ENCODE assay signal across 8 mouse cellular contexts in the genomic region with DNA sequence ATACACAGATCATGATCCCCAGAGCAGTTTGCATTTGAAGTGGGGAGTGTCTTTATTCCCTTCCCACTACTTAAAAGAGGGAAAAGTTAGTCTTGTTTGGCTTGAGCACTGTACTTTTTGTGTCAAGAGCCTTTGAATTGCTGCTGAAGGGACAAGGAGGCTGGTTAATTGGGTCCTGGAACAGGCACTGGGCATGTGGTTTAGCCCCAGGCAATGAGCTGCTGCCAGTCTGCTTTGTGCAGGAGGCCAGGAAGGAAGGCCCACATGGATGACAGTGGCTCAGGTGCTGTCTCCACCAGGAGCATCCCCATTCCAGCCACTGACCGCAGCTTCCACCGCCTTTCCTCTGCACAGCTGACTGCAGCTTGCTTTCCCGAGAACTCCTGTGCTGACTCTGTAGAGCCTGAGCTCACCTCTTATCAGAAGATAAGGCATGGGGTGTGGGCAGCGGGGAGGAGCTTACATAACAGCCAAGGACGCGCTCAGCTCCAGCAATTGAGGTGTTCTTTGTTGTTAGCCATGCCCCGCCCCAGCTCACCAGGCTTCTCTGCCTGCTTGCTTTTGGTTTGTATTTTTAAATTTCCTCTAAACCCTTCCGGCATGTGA. TPM values are rescaled to one million over a fixed set of nuclear protein-coding genes. Genes with fewer than 3 reads are reported as not detected.
DNase-seq lines count a peak whose midpoint lies in the region; ATAC-seq lines count a peak whose summit lies in the region.

No protein-coding gene starts in this region.

- ATAC-seq in hematopoietic stem cell, adult 5-6 weeks (replicated peaks in 1 of 2; ENCODE audit: insufficient read depth in 1 of 2, low FRiP score in 2 of 2, low TSS enrichment in 1 of 2, low read depth in 1 of 2, poor library complexity in 2 of 2, severe bottlenecking in 2 of 2): peak; percentile 32; a peak in 1 of 4 replicates
- ATAC-seq in megakaryocyte progenitor cell, adult 5-6 weeks (replicated peaks; ENCODE audit: poor library complexity): peak; percentile 97

- no peaks in the 10 kb centered on the region for H3K27me3 ChIP-seq in forebrain, embryonic 10.5 days (ENCODE audit: poor library complexity, severe bottlenecking)

- H3K9me3 ChIP-seq in forebrain, embryonic 10.5 days: no peaks in the 10 kb centered on the region

- 32% methylated on average over 8 of the region's 8 CpGs for WGBS in forebrain, embryonic 10.5 days

- no peaks in the 10 kb centered on the region; the same call in 1 of the 2 replicates for H3K36me3 ChIP-seq in forebrain, embryonic 10.5 days (replicated peaks)

- H3K4me3 ChIP-seq in forebrain, embryonic 10.5 days: no peak overlapping the region

- H3K27ac ChIP-seq in forebrain, embryonic 10.5 days: peak overlapping the region; percentile 30; the same call in 1 of the 2 replicates

- H3K4me1 ChIP-seq in forebrain, embryonic 10.5 days: peaks cover 17% of the 10 kb centered on the region

- peak; percentile 22 for DNase-seq in kidney, adult 9 months
- no peak for DNase-seq in kidney, adult 11 months
- DNase-seq in adrenal gland, postnatal 10 days: peak; percentile 10
- DNase-seq in forebrain, embryonic 10.5 days (ENCODE audit: extremely low spot score, low spot score): no peak
- DNase-seq in right cerebral cortex, postnatal 36 days (ENCODE audit: low spot score in 2 of 2): no peak
- no peak for DNase-seq in thymus, postnatal 10 days (ENCODE audit: low spot score in 2 of 2)

RNA-seq across cellular contexts. Expression of gene AU040320, which starts 50.0 kb away (rescaled TPM):
- 10 to 100 TPM; 26.6 to 33.5 TPM for total RNA-seq in adrenal gland, postnatal 10 days (2021)
- polyA plus RNA-seq in forebrain, embryonic 10.5 days (2016; fragmentation: Nextera tagmentation; extraction: Ambion mirVana): 20.9 and 23.7 TPM in 2 replicates
- total RNA-seq in hematopoietic stem cell, adult 5-6 weeks (2017): 19.9 and 27.1 TPM in 2 replicates
- total RNA-seq in megakaryocyte progenitor cell, adult 5-6 weeks (2015): 11.6 and 14.3 TPM in 2 replicates
- total RNA-seq in megakaryocyte progenitor cell, adult 5-6 weeks (2017): 12.5 and 19.1 TPM in 2 replicates

RNA-seq across cellular contexts. Expression of gene Ncdn, which starts 50.1 kb away (rescaled TPM):
- 10 to 100 TPM; 22.0 to 23.1 TPM for total RNA-seq in adrenal gland, postnatal 10 days (2021)
- polyA plus RNA-seq in forebrain, embryonic 10.5 days (2016; fragmentation: Nextera tagmentation; extraction: Ambion mirVana): 36.6 and 36.9 TPM in 2 replicates
- 6.6 and 10.5 TPM in 2 replicates for total RNA-seq in hematopoietic stem cell, adult 5-6 weeks (2017)
- 8.9 and 9.6 TPM in 2 replicates for total RNA-seq in megakaryocyte progenitor cell, adult 5-6 weeks (2015)
- total RNA-seq in megakaryocyte progenitor cell, adult 5-6 weeks (2017): 8.2 and 8.5 TPM in 2 replicates

Comparison
In these comparisons a context has a peak if more than half of its experiments do, and no peak if none do; other contexts are left out.
1. DNase-seq: peak in kidney, adult 9 months (single experiment) and adrenal gland, postnatal 10 days (single experiment); none in kidney, adult 11 months (single experiment), forebrain, embryonic 10.5 days (single experiment), right cerebral cortex, postnatal 36 days (0 of 2) and thymus, postnatal 10 days (0 of 2).